Mouse (Mus musculus) layer of hippocampus, postnatal 10 days (tissue): ENCODE measurements around the gene Tgfbr1. TPM values are rescaled to one million over a fixed set of nuclear protein-coding genes. Genes with fewer than 3 reads are reported as not detected.
A peak's percentile ranks its signal among the peaks of the same experiment; 100 is the strongest.

ENCODE experiments used
- DNase-seq, 2 experiments: peaks; one replicate each; pipeline ENCODE4 v3.0.0; 2021; ENCODE audit warnings: low spot score in 2 of 2
- total RNA-seq, 2 experiments: library from RNA; stranded (reverse); gene quantifications; 2 replicates each; pipeline ENCODE4 v1.2.3; 2021

Gene Tgfbr1
- total RNA-seq, 2 experiments from 2014 or later = 24.3 to 26.8 TPM

- no peak for DNase-seq
Observed at GRCm38 (mm10) chr4:47420191-47420590, 67.2 kb downstream of the Tgfbr1 start.

GRCm38 (mm10) chr4:47422194-47422593 is 69.2 kb downstream of the Tgfbr1 start:
- DNase-seq = no peak

GRCm38 (mm10) chr4:47422946-47423345 is 69.9 kb downstream of the Tgfbr1 start:
- no peak for DNase-seq

- DNase-seq = no peak
Observed at GRCm38 (mm10) chr4:47424376-47424775, 71.4 kb downstream of the Tgfbr1 start.

DNA sequence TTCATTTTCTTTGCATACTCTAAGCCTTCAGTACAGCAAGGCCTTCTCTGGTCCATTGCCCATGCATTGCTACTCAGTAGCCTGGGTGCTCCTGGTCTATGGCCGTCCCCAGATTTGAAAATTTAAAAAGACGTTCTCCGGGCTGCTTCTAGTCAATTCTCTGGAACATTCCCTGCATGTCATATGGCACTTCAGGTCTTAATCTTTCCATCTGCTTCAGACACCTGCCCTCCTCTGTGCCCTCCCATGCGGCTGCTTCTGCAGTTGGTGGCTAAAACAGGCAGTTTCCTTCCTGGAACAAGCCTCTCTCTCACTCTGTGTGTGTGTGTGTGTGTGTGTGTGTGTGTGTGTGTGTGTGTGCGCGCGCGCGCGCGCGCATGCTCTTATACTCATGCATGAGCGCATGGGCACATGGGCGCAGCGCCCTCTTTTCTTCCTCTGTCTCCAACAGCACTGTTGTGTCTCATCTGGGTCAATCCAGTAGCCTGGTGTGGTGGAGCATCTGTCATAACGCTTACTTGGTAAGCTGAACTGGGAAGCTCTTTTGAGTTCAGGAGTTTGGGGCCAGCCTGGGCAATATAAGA is 72.3 kb downstream of the Tgfbr1 start:
- DNase-seq = no peak

DNA sequence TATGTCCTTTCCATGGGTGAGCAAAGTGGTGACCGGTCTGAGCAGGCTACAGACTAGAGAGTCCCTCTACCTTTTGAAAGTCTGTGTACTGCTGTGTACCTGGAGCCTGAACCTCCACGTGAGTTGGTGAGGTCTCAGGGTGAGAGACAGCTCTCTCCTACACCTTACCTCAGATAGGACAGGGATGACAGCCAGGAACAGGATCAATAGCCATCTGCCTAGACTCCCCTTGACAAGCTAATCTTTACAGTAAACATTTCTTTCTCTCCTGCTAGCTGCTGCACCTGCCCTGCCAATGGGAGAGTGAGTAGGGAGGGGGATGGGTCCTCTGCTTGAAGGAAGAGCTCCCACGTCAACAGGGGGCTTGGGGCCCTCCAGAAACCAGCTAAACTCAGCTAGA is 74.6 kb downstream of the Tgfbr1 start:
- DNase-seq = no peak

- DNase-seq = no peak
Observed at GRCm38 (mm10) chr4:47430557-47430956, 77.5 kb downstream of the Tgfbr1 start.

GRCm38 (mm10) chr4:47431081-47431480 is 78.1 kb downstream of the Tgfbr1 start:
- DNase-seq = no peak

- DNase-seq = no peak
Observed at GRCm38 (mm10) chr4:47432766-47433165, 79.7 kb downstream of the Tgfbr1 start.

- DNase-seq = no peak
Observed at GRCm38 (mm10) chr4:47435131-47435530, 82.1 kb downstream of the Tgfbr1 start.

DNA sequence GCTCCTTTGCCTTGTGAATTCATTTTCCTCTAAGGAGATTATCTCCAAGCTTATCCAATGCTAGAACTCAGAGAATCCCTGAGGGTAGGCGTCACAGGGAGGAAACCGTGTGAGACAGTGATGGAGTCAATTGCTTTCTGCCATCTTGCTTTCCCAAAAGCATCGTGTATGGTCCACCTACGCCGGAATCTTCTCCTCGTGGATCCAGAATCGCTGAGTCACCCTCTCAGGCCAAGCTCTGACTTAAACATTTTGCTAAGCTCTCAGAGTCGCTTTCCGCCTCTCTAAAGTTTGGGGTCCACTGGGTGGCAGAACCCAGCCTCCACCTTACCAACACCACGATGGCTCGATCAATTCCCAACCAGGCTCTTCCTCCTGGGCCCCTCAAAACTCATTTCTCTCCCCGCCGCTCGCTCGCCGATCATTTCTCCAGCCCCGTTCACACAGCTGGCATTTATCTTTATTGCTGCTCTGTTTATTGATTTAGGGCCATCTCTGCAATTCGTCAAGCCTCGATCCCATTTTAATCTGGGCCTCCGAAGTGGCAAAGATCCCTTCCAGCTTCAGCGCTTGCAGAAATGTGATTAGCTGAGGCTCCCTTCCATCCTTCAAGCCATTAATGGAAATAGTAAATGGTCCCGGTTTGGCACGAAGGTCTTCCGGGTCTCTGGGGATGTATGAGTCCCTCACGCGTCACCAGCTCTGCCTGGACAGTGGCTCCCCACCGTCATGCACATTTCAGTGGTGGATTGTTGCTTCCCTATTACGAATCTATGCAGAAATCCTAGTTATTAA is 82.7 kb downstream of the Tgfbr1 start:
- DNase-seq = no peak

DNA sequence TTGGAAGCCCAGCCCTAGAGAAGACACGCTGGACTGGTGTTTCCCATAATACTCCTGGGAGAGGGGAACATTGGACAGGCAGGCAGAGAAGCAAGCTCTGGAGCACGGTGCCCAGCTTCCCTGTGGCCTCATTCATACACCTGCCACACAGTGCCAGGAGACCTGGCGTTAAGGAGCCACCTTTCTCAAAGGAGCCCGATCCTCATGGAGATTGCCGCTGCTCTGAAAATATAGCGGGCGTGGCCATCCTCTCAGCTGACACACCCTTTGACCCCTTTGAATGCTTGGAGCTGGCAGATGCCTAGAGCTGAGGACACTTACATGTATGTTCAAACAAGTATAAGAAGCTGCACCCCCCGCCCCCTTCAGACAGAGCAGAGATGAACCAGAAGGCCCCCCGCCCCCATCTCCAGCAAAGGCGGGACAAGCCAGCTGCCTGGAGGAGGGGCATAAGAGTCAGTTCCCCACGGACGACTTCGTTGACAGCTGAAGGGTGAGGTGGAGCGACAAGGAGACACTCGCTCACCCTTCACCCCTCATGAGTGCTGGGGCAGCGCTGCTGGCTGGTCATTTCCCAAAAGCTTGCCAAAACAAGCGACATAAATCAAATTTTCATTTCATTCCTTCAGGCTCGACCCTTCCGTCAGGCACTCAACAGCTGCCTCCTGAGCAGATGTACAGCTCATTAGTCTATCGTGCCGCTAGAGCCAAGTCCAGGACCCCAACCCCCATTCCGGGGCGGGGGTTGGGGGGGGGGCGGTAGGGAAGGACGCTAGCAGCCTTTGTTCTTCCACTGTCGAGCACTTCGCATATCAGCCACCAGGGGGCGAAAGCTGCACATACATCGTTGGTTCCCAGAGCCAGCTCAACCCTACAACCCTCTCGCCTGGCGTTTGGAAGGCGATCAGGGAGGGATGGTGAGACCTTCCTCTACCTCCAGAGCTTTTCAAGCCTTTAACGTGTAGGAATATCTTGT is 84.6 kb downstream of the Tgfbr1 start:
- DNase-seq = peak; percentile 93 to 95

GRCm38 (mm10) chr4:47438956-47439355 is 85.9 kb downstream of the Tgfbr1 start:
- DNase-seq = no peak

DNA sequence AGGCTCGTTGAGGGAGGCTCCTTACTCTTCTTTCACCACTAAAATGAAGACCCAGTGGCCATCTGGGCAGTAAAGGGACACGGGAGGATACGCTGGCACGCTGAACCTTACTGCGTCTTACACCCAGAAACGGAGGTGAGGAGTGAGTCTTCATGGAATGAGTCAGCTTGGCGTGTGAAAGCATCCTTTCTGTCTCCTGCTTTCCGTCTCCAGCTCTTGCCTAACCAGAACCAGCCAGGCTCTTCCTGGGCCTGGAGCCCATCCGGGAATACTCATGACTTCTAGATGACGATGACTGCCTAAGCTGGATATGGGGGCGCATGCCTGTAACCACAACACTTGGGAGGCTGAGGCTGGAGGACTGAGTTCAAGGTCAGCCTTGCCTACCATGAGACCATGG is 87.9 kb downstream of the Tgfbr1 start:
- DNase-seq = no peak

- no peak for DNase-seq
Observed at GRCm38 (mm10) chr4:47448526-47448925, 95.5 kb downstream of the Tgfbr1 start.

DNA sequence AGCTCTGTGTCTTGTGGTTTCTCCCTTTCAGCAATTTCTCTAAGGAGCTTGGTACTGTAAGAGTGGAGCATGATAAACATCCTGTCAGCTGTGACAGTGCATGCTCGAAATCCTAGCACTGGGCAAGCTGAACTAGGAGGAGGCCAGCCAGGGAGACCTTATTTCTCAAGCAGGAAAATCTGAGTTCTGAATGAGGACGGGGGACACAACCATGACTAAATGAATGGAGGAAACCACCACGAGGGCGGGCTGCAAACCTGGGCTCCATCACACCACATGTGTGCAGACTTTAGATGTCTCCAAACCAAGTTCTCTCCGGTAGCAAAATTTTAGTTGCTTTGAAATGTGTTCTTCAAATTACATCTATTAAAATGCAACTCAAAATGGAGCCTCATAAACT is 96.1 kb downstream of the Tgfbr1 start:
- no peak for DNase-seq

GRCm38 (mm10) chr4:47449586-47450522 is 96.8 kb downstream of the Tgfbr1 start:
- DNase-seq = no peak
